Mouse (Mus musculus): ENCODE measurements around the gene Eif2d.

The Eif2d gene

DNA sequence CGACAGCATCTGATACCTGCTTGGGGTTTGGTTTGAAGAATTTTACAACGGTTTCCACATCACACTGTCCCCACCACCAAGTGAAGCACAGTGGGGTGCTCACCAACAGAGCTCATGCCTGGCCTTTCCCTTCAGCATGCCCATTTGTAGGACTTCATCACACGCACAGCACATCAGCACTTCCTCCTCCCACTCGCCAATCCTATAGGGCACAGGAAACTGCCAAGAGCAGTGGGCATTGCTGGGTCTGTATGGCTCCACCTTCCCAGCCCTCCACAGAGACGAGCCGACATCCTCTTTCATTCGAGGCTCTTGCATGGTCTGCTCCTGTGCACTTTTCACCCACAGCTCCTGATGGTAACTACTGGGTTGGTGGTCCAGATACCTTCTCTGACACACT, 30.2 kb downstream of the Eif2d start:
- DNase-seq (ENCODE audit: extremely low read depth, low read depth, low spot score) = no peak

GRCm38 (mm10) chr1:131184253-131184955, 31.4 kb downstream of the Eif2d start:
- DNase-seq (ENCODE audit: extremely low read depth, low read depth, low spot score) = peak; percentile 83

- DNase-seq (ENCODE audit: extremely low read depth, low read depth, low spot score) = no peak
Measured at GRCm38 (mm10) chr1:131184956-131185660, 32.1 kb downstream of the Eif2d start.

GRCm38 (mm10) chr1:131185821-131186506, 33.0 kb downstream of the Eif2d start:
- no peak for DNase-seq (ENCODE audit: extremely low read depth, low read depth, low spot score)

- DNase-seq (ENCODE audit: extremely low read depth, low read depth, low spot score) = no peak
Measured at GRCm38 (mm10) chr1:131186995-131187394, 34.0 kb downstream of the Eif2d start.

DNA sequence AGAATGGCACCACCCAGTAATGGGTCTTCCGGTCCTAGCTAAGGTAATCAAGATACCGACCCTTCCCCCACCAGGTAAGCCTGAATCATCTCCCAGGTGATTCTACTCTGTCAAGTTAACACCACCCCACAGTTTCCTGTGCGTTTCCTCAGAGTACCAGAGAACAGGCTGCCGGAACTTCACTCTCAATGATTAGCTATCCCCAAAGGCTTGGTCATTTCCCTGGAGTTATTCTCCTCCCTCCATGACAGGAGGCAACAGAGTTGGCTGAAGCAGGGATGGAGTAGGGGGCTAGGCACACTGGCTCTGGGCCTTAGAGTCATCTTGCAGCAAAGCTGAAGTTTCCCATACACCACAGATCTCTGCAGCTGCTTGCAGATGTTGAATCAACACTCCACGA, 34.9 kb downstream of the Eif2d start:
- DNase-seq (ENCODE audit: extremely low read depth, low read depth, low spot score) = no peak

DNA sequence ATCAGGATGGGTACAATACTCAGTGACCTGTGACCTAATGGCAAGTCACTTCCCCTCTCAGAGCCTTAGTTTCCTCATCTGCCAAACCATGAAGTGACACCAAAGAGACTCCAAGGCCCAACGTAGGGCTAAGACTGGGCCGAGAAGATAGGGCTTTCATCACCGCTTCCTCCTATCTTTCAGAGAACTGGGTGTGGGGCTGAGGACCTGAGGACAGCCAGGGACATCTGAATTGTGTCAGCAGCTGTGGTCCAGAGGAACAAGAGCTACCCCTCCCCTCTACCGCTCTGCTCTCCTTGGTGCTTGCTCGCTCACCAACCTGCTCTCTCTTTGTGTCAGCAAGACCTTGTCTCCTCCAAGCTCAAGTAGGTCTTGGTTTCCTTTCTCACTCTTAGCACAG, 35.7 kb downstream of the Eif2d start:
- no peak for DNase-seq (ENCODE audit: extremely low read depth, low read depth, low spot score)

DNA sequence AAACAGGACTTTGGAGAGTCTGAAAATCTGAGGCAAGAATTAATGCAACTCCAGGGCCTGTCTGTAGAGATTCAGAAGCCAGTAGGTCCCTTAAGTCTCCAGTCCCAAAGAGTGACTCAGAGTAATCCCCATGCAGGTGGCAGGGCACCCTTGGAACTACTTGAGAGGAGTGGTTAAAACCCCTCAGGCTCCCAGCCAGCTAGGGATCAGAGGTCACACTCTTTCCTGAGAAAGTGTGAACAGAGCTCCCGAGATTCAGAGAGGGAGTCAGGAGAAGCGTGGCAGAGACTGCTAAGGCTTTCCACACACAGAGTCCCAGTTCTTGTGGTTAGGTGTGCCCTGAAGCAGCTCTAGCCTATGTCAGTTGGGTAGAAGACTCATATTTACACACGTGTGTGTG, 40.8 kb downstream of the Eif2d start:
- DNase-seq (ENCODE audit: extremely low read depth, low read depth, low spot score) = no peak

- no peak for DNase-seq (ENCODE audit: extremely low read depth, low read depth, low spot score)
Measured at GRCm38 (mm10) chr1:131195653-131196052, 42.7 kb downstream of the Eif2d start.

- DNase-seq (ENCODE audit: extremely low read depth, low read depth, low spot score) = no peak
Measured at GRCm38 (mm10) chr1:131196107-131196506, 43.1 kb downstream of the Eif2d start.

DNA sequence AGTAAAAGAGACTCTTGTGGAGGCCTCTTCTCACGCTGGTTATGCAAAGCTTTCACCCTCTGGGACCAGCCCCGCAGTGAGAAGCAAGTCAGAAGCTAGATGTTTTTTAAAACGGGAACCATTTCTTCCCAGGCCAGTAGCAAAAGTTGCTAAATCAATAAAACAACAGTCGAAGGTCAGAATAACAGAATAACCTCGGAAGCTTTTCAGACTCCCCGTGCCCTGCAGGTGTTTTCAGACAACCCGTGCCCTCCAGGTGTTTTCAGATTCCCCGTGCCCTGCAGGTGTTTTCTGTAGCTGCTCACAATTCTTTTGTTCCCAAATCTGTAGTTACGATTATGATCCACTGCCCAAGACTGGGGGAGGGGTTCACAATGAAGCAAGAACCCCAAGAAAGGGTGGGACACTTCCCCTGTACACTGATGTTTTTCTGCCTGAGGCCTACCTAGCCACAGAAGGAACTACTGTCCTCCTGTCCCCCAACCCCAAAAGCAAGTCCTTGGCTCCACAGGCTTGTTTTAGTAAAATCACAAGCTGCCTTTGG, 45.5 kb downstream of the Eif2d start:
- no peak for DNase-seq (ENCODE audit: extremely low read depth, low read depth, low spot score)

- peak; percentile 89 for DNase-seq (ENCODE audit: extremely low read depth, low read depth, low spot score)
Measured at GRCm38 (mm10) chr1:131199118-131199821, 46.3 kb downstream of the Eif2d start.

DNA sequence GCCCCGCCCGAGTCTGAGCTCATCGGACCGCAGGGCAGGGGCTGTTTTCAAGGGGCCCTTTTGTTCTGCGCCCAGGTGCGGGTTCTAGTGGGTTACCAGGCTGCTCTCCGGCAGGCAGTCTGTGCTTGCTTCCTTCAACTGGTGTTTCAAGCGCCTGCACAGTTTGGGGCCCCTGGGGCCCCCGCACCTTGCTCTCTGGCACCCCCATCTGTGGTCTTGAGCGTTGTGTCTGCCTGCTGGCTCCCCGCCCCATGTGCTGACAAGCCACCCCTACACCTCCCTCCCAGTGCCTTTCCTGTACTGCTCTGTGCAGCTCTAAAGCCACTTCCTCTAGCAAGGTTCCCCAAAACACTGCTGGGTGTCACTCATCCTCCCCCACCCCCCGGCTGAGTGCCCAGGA, 47.0 kb downstream of the Eif2d start:
- no peak for DNase-seq (ENCODE audit: extremely low read depth, low read depth, low spot score)

- no peak for DNase-seq (ENCODE audit: extremely low read depth, low read depth, low spot score)
Measured at GRCm38 (mm10) chr1:131200588-131200987, 47.6 kb downstream of the Eif2d start.

GRCm38 (mm10) chr1:131201391-131201790, 48.4 kb downstream of the Eif2d start:
- DNase-seq (ENCODE audit: extremely low read depth, low read depth, low spot score) = no peak

GRCm38 (mm10) chr1:131204461-131204860, 51.5 kb downstream of the Eif2d start:
- DNase-seq (ENCODE audit: extremely low read depth, low read depth, low spot score) = no peak

GRCm38 (mm10) chr1:131206342-131206741, 53.4 kb downstream of the Eif2d start:
- DNase-seq (ENCODE audit: extremely low read depth, low read depth, low spot score) = peak; percentile 90

- no peak for DNase-seq (ENCODE audit: extremely low read depth, low read depth, low spot score)
Measured at GRCm38 (mm10) chr1:131207531-131207930, 54.5 kb downstream of the Eif2d start.

- no peak for DNase-seq (ENCODE audit: extremely low read depth, low read depth, low spot score)
Measured at GRCm38 (mm10) chr1:131208081-131208480, 55.1 kb downstream of the Eif2d start.

DNA sequence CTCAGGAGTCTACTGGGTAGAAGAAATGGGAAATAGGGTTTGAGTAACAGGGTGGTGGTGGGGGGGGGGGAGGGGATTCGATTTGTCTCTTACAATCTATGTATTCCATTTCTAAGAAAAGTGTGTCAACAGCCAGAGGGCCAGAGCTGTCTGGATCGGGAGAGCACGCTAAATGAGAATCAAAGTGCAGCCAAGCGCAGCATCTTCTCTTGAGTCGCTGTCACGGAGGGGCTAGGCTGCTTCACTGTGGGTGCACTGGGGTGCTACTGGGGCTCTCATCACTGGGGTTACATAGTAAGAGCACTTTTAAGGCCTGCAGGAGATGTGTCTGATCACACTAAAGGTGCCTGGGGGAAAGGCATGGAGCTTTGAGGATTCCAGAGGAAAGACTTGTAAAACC, 55.8 kb downstream of the Eif2d start:
- no peak for DNase-seq (ENCODE audit: extremely low read depth, low read depth, low spot score)

GRCm38 (mm10) chr1:131209971-131210426, 57.0 kb downstream of the Eif2d start:
- no peak for DNase-seq (ENCODE audit: extremely low read depth, low read depth, low spot score)
